Mouse (Mus musculus) heart, postnatal 10 days (tissue): ENCODE results near the gene Id1. TPM values are rescaled to one million over a fixed set of nuclear protein-coding genes. Genes with fewer than 3 reads are reported as not detected.
A peak's percentile ranks its signal among the peaks of the same experiment; 100 is the strongest.

Source experiments
- DNase-seq, 2 experiments: peaks; one replicate each; pipeline ENCODE4 v3.0.0; 2021
- intact Hi-C: fragments of 180-260 bp; cut with DNase I; formaldehyde crosslinking; loops from one replicate; pipeline ENCODE4 v1.15.1; 2025
- microRNA-seq, 2 experiments: library from miRNA; unstranded; fragments of <30 nt; microRNA quantifications; one replicate each; pipeline ENCODE4 v1.2.0; 2022
- total RNA-seq, 2 experiments: library from RNA; stranded (reverse); gene quantifications; 2 replicates each; pipeline ENCODE4 v1.2.3; 2021

The Id1 gene
- total RNA-seq, 2 experiments from 2014 or later: 72.9 to 84.2 TPM

DNA sequence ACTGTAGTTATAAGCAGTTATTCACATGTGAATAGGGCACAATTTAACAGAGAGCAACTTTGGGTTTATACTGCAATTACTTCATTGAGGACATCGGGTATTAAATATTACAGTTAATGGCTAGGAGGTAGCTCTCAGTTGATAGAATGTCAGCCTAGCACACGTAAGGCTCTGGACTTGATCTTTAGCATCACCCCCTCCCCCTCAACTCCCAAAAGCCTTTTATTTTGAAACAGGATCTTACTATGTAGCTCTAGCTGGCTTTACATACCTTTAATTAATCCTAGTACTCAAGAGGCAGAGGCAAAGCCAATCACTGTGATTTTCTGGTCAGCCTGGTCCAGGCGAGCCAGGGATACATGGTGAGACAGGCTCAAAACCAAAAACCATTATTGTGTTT lies 41.0 kb downstream of the Id1 start:
- DNase-seq: no peak
- intact Hi-C loops: no loop called here

DNA sequence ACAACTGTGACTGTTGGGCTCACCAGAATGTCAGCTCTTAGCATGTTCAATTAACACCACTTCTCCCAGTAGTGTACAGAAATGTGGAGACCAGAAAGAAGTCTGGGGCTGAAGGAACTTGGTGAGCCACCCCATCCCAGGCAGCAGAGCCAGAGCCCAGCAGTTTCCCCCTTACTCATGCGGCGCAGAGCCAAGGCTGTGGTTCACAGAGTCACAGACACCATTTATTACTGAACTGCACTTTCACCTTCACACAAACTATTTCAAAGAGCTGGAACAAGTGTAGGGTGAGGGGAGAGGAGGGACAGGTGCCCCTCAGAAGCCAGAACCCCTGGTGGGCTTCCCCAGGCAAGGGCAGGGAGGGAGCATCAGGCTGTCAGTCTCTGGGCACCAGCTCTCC lies 44.4 kb downstream of the Id1 start:
- intact Hi-C loops: no loop called here
- DNase-seq: no peak

DNA sequence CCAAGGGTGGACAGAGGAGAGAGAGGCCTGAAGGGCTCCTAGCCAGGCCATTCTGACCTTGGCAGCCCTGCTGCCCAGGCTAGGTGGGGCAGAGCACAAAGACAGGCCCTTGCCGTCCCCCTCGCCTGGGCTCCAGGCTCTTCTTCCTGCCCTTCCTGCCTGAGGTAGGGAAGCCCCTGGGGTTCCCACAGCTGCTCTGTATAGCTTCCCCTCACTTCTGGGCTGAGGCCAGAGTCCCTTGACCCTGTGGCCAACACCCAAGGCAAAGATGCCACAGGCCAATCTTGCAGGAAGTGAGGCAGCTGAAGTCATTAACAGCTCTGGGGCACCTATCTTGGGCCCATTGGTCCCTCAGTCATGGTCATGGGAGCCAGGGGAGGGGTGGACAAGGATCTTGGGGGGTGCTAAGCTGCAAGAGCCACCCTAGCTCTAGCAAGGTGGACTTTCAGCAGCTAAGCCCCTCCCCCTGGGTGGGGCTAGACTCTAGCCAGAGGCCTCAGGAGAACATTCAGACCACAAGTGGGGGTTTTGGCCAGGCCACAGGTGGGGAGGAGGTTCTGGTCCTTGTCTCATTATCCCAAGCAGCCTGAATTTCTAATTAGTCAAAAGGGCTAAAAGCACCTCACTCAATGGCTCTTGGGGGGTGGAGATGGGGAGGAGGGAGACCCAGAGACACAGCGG lies 45.1 kb downstream of the Id1 start:
- DNase-seq: no peak
- intact Hi-C loops: no loop called here

DNA sequence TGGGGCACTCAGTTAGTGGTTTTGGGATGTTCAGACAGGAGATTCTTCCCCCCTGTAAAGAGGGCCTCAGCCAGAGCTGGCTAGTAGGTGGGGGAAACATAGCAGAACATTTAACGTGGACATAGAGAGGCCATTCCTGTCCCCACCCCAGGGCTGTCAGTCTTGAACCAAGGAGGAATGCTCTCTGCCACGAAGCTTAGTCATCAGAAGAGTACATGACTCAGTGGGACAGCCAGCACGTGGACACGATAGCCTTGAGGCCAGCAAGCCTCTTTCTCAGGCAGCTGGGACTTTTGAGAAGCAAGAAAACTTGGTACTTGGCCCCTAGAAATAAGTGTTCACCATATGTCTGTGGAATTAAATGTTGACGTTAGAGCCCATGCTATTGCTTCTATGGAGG lies 46.6 kb downstream of the Id1 start:
- intact Hi-C loops: no loop called here
- no peak for DNase-seq

DNA sequence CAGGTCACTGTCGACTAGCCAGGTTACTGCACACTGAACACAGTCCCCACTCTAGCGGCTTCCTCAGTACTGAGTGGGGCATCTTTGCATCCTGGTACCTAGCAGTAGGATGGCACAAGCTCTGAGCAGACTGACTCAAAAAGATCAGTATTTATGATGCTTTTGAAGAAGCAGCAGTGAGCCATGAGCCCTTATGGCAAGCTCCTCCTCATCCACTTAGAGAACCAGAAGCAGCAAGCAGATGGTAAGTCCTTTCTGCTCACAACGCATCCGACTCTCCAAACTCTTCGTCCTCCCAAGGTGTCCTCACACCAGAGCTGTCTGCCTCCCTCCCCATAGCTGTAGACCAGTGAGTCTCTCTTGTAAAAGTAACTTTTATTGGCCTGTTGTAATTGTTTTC lies 47.2 kb downstream of the Id1 start:
- no peak for DNase-seq
- intact Hi-C loops: no loop called here

DNA sequence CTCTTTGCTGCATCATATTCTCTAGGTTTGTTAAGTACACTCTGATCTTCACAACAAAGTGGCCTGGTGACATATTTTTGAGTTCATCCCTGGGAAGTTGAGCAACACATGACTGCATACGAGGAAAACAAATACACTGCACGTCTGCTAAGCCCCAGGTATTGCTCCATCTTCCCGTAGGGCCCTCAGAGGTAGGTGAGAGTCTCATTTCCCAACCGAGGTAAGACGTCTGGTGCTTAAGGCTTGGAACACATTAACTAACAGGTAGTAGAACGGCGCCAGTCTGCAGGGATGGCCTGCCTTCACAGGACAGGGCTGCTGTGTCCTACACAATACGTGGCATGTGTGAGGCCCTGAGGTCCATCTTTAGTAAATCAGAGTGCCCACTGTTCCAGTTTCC lies 48.6 kb downstream of the Id1 start:
- intact Hi-C loops: loop anchor here (1.0 to 2.0 kb wide), 3 partner anchors 18 to 46 kb away; no protein-coding TSS in a partner anchor

DNA sequence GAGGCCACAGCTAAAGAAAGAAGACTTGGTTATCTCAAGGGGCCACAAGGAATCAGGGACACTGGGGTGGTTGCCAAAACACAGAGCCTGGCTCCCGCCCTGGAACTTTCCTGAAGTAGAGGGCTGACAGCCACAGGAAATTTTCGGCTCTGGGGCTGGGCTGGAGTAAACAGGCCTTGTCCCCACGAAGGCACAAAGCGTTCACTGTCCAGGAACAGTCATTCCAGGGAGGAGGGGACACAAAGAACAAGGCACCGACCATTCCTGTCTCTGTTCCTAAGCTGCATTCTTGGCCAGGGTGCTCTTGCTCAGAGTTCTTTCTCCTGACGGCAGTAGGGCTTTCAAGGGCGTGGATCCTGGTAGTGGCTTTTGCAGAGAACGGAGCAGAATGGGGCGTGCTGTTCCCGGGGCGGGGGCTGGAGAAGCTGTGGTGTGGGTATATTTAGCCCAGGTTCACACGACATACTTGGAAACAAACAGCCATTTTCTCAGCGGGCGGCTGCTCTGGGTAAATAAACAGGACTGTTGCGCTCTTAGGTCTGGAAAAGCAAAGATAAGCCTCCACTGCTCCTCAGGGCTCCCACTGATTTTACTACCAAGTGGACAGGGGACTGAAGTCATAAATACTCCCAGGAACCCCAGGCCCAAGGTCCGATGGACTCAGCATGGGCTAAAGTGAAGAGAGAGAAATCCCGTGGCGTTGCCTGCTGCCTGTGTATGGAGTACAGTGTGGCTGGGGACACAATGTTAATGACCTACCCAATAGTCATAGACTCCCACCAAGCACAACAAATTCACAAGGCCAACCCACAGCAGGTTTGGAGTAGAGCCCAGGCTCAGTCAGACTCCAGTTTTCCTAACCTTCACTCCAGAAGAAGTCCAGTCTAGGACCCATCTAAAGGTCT lies 49.6 kb downstream of the Id1 start:
- peak; percentile 85 to 90 for DNase-seq
- intact Hi-C loops: loop anchor here (1.0 to 2.0 kb wide), 3 partner anchors 19 to 45 kb away; no protein-coding TSS in a partner anchor

More for the DNA sequence above, 48.6 kb downstream of the Id1 start:
- DNase-seq: no peak

Small RNA genes lying within 50 kb of the gene (microRNA-seq; reads per million reads assigned to microRNA genes)
- gene Gm23802: 0 reads per million in 2 experiments

Other genes starting within 250 kb of the Id1 start
- not detected for gene Defb22, start 246.1 kb upstream of the Id1 start, total RNA-seq
- not detected for gene Defb26, start 224.6 kb upstream of the Id1 start, total RNA-seq
- not detected for gene Defb28, start 218.0 kb upstream of the Id1 start, total RNA-seq
- not detected for gene Defb29, start 196.2 kb upstream of the Id1 start, total RNA-seq
- gene Gm17416, start 166.9 kb upstream of the Id1 start, total RNA-seq: not detected
- not detected for gene Defb21, start 163.5 kb upstream of the Id1 start, total RNA-seq
- gene Defb19, start 155.9 kb upstream of the Id1 start, total RNA-seq: not detected
- not detected for gene Defb45, start 136.9 kb upstream of the Id1 start, total RNA-seq
- gene Defb36, start 131.9 kb upstream of the Id1 start, total RNA-seq: not detected
- gene Defb25, start 113.2 kb upstream of the Id1 start, total RNA-seq: not detected
- 10 to 100 TPM; 12.9 to 15.3 TPM for gene Rem1, start 109.3 kb upstream of the Id1 start, total RNA-seq
- 10 to 100 TPM; 47.6 to 51.4 TPM for gene H13, start 66.8 kb upstream of the Id1 start, total RNA-seq
- 10 to 100 TPM; 17.8 to 19.1 TPM for gene Mcts2, start 49.2 kb upstream of the Id1 start, total RNA-seq
- 10 to 100 TPM; 17.9 to 22.4 TPM for gene Cox4i2, start 17.9 kb downstream of the Id1 start, total RNA-seq
- gene Bcl2l1, start 95.5 kb downstream of the Id1 start, total RNA-seq: 10 to 100 TPM; 40.0 to 72.4 TPM
- 10 to 100 TPM; 16.0 to 17.8 TPM for gene Tpx2, start 111.7 kb downstream of the Id1 start, total RNA-seq
- gene Mylk2, start 175.1 kb downstream of the Id1 start, total RNA-seq: under 1 TPM; 0.25 to 0.38 TPM
- 10 to 100 TPM in 1 of 2 experiments, 1 to 10 TPM in 1; 9.7 to 10.1 TPM for gene Foxs1, start 197.0 kb downstream of the Id1 start, total RNA-seq
- under 1 TPM; 0.15 to 0.65 TPM for gene Dusp15, start 215.4 kb downstream of the Id1 start, total RNA-seq
- not detected for gene Ttll9, start 226.2 kb downstream of the Id1 start, total RNA-seq